Mouse (Mus musculus): ENCODE data around the gene Asgr1.
A peak's percentile ranks its signal among the peaks of the same experiment; 100 is the strongest.

Gene Asgr1

GRCm38 (mm10) chr11:70026689-70027088, 27.2 kb upstream of the Asgr1 start:
- no peak for DNase-seq (ENCODE audit: low read depth)

GRCm38 (mm10) chr11:70027397-70027796, 26.5 kb upstream of the Asgr1 start:
- no peak for DNase-seq (ENCODE audit: low read depth)

- DNase-seq (ENCODE audit: low read depth): peak; percentile 54
Observed at GRCm38 (mm10) chr11:70028401-70029129, 25.3 kb upstream of the Asgr1 start.

- DNase-seq (ENCODE audit: low read depth): peak; percentile 44
Observed at GRCm38 (mm10) chr11:70029130-70029801, 24.6 kb upstream of the Asgr1 start.

GRCm38 (mm10) chr11:70029829-70030550, 23.9 kb upstream of the Asgr1 start:
- DNase-seq (ENCODE audit: low read depth): no peak

- DNase-seq (ENCODE audit: low read depth): no peak
Observed at GRCm38 (mm10) chr11:70030651-70031320, 23.1 kb upstream of the Asgr1 start.

GRCm38 (mm10) chr11:70031321-70031670, 22.6 kb upstream of the Asgr1 start:
- DNase-seq (ENCODE audit: low read depth): no peak

- DNase-seq (ENCODE audit: low read depth): no peak
Observed at GRCm38 (mm10) chr11:70038174-70038573, 15.7 kb upstream of the Asgr1 start.

- no peak for DNase-seq (ENCODE audit: low read depth)
Observed at GRCm38 (mm10) chr11:70039631-70040030, 14.3 kb upstream of the Asgr1 start.

GRCm38 (mm10) chr11:70040184-70040583, 13.7 kb upstream of the Asgr1 start:
- no peak for DNase-seq (ENCODE audit: low read depth)

GRCm38 (mm10) chr11:70042309-70043085, 11.4 kb upstream of the Asgr1 start:
- no peak for DNase-seq (ENCODE audit: low read depth)

- DNase-seq (ENCODE audit: low read depth): no peak
Observed at GRCm38 (mm10) chr11:70043665-70044064, 10.2 kb upstream of the Asgr1 start.

- no peak for DNase-seq (ENCODE audit: low read depth)
Observed at GRCm38 (mm10) chr11:70045435-70045834, 8.4 kb upstream of the Asgr1 start.

- DNase-seq (ENCODE audit: low read depth): no peak
Observed at GRCm38 (mm10) chr11:70049366-70049765, 4.5 kb upstream of the Asgr1 start.

GRCm38 (mm10) chr11:70049816-70050215, 4.1 kb upstream of the Asgr1 start:
- no peak for DNase-seq (ENCODE audit: low read depth)

GRCm38 (mm10) chr11:70053156-70053555, 729 bp upstream of the Asgr1 start:
- DNase-seq (ENCODE audit: low read depth): no peak

GRCm38 (mm10) chr11:70055618-70056214, 1.8 kb downstream of the Asgr1 start:
- DNase-seq (ENCODE audit: low read depth): no peak

- DNase-seq (ENCODE audit: low read depth): no peak
Observed at GRCm38 (mm10) chr11:70057805-70058204, 3.9 kb downstream of the Asgr1 start.

- no peak for DNase-seq (ENCODE audit: low read depth)
Observed at GRCm38 (mm10) chr11:70059930-70060329, 6.0 kb downstream of the Asgr1 start.

- no peak for DNase-seq (ENCODE audit: low read depth)
Observed at GRCm38 (mm10) chr11:70063053-70063452, 9.2 kb downstream of the Asgr1 start.

GRCm38 (mm10) chr11:70066701-70067100, 12.8 kb downstream of the Asgr1 start:
- DNase-seq (ENCODE audit: low read depth): no peak

Data from fibroblast of lung, adult 2 months (primary cell).